Mouse (Mus musculus) c-Kit-positive CD71-positive TER-119-positive erythroid progenitor cells, embryonic 14.5 days (primary cell): ENCODE measurements around the gene Nlrp10.

ENCODE experiments used
- DNase-seq: peaks from one replicate; pipeline ENCODE4 v3.0.0-alpha.2; 2013; ENCODE audit warnings: low spot score

Nlrp10 gene

GRCm38 (mm10) chr7:108929726-108930393 lies at the start of gene Nlrp10:
Gene Nlrp10 (minus strand): TSS chr7:108930178.
- DNase-seq: no peak

DNA sequence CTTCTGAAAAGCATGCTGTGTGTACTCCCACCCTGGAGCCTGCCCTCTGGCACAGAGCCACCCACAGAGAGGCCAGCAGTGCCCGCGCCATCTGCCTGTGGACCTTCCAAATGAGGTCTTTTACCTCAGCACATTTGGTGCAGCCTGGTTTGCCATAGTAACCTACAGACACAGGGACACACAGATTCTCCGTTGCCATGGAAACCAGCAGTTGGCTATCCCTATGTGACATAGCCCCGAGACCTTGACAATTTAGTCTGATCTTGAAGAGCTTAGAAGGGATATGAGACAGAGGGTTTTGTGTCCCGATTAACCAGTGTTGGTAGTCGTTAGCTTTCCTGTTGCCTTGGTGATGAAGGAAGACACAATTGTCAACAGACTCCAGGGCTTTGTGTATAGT lies 42.3 kb upstream of the Nlrp10 start:
- DNase-seq: no peak

- DNase-seq: no peak
Observed at GRCm38 (mm10) chr7:108968201-108968600, 38.2 kb upstream of the Nlrp10 start.

DNA sequence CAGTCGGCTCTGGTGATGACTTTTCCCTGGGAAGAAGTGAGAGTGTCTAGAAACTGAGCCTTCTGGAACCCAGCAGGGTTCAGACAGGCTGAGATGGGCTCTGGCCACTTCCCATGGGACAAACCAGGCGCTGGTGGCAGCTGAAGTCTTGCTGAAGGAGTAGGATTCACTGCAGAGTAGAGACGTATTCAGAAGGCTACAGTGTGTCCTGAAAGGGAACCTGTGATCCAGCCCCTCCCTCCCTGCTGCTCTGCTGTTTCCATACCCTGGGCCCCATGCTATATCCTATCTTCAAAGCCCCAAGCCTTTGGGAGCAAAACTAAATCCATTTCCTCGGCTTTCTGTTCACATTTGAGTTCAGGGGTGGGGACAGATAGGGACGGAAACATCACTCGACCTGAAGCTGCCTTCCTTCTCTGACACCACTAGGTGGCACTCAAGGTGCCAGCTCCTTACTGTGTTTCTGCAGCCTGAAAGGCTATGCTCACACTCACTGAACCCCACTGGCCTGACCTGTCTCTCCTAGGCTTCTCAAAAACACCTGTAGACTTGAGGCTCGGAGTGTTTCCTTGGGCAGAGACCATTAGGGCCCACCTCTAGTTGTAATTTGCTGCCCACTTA lies 36.9 kb upstream of the Nlrp10 start:
- peak; percentile 42 for DNase-seq

DNA sequence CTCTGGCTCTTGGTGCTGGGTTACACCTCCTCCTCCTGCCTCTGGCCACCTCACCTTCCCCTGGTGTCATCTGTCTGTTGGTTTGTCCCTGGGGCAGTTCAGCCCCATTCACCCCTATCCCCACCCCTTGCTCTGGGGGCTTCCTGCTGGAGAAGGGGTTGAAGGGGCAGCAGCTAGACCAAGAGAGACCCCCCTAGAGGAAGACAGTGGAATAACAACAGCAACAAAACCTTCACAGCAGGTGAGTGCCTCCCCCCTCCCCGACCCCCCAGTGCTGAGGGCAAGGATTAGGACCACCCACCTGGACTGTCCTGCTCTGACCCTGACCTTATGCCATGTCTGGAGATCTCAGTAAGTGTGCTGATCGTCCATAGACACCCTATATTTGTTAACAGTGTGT lies 36.0 kb upstream of the Nlrp10 start:
- DNase-seq: no peak

DNA sequence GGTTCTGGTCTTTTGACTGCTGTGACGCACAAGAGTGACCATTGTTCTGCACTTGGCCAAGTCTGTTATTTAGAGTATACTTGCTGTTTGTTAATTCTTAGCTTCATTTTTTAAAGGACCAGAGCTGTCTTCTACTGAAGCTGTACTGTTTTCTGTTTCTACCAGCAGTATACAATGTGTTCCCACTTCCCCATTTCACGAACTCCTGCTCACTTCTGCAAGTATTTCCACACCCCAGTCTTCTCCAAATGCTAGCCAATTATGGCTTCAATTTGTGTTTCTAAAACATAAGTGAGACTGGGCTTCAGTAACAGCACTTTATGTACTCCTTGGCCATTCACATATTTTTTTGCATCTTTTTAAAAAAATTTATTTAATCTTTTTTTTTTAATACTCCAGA lies 27.8 kb upstream of the Nlrp10 start:
- no peak for DNase-seq

- peak; percentile 51 for DNase-seq
Observed at GRCm38 (mm10) chr7:108954185-108954584, 24.2 kb upstream of the Nlrp10 start.

GRCm38 (mm10) chr7:108952801-108953200 lies 22.8 kb upstream of the Nlrp10 start:
- DNase-seq: no peak

DNA sequence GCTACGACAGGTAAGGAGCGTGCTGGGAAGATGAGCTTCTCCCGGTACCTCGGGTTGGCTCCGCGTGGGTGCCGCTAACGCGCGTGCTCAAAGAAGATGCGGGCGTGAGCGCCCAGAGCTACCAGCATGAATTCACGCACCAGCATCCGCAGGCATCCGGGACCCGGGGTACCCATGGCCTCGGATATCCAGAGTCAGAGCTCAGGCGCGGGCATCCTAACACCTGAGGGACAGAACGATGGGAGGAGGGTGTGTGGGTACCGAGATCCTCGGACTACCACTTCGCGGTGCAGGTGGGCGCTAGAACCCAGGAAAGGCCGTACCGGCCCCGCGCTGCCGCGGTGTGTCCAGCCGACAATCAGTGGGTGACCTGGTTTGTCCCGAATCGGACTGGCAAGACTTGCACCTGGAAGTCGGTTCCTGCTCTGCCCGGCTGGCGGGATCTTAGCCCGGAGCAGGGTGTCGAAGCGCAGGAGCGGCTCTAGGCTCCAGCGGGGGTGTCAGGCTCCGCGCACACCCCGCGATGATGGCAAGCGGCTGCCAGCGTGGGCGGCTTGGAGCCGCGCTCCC lies 20.9 kb upstream of the Nlrp10 start:
- no peak for DNase-seq

DNA sequence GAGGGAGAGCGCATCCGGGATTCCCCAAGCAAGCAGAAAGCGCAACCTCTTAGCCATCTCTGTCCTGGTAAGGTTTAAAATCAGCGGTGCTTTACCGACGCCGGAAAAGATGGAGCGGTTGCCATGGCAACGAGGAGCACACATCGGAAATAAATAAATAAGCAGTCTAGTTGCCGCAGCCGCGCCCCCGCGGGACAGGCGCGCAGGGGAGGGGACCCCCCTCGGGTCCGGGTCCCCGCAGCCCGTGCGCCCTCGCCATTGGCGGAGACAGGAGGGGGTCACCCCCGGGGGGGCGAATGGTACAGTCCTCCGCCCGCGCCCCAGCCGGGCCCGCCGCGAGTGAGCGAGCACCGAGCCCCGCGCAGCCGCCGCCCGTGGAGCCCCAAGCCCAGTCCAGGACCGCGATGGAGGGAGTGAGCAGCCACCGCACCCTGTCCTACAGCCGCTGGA lies 20.4 kb upstream of the Nlrp10 start, which contains the start of gene Tub:
Gene Tub, plus strand, starts transcription at position 27 of the 450 bp plus-strand sequence.
- no peak for DNase-seq

- DNase-seq: no peak
Observed at GRCm38 (mm10) chr7:108949301-108949700, 19.3 kb upstream of the Nlrp10 start.

DNA sequence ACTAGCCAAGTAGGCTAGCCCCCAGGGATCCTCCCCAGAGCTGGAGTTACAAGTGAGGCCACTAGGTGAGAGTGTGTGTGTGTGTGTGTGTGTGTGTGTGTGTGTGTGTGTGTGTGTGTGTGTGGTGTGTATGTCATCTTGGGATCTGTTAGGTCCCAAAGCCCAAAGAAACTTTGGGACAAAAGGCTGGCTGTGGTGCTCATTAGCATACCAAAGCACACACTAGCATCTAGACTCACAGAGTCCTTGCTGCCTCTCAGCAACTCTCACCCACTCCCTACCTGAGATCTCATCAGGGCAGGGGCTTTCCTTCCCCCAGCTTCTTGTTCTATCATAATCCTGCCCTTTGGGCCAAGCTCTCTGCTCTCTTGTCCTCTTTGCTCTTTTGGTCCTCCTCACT lies 18.6 kb upstream of the Nlrp10 start:
- DNase-seq: no peak

- DNase-seq: peak; percentile 65
Observed at GRCm38 (mm10) chr7:108944002-108944401, 14.0 kb upstream of the Nlrp10 start.

DNA sequence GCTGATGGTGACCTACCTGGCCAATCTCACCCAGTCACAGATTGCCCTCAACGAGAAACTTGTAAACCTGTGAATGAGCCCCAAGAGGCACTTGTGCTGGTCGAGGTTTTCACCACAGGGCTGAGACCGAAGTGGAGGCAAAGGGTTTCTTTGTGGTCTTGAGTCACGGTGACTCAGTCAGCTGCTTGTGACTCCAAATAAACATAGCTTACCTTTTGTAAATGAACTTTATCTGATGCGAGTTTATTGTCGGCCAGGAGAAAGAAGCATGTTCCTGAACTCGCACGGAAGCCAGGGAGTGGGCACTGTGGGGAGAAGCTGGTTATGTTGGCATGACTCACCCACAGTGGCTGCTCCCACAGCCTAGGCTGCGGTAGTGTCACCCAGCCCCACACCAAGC lies 11.5 kb upstream of the Nlrp10 start:
- DNase-seq: no peak

- DNase-seq: no peak
Observed at GRCm38 (mm10) chr7:108936591-108936990, 6.6 kb upstream of the Nlrp10 start.

DNA sequence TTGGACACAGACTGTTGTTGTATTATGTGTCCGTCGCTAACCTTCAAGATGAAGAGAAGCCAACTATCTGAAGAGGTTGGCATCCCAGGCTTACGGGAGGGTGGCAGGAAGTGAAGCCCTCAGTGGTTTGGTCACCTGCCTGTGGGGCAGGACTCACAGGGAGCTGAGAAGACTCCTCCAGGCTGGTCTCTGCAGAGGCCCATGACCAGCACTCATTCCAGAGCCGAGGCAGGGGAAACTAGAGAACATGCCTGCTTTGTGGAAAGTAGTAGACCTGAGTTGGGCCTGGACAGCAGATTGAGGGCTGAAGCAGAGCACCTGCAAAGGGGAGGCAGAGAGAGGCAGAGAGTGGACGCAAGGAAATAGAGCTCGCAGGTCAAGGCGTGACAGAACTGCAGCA lies 5.4 kb upstream of the Nlrp10 start:
- no peak for DNase-seq

- DNase-seq: peak; percentile 18
Observed at GRCm38 (mm10) chr7:108934836-108935235, 4.9 kb upstream of the Nlrp10 start.

GRCm38 (mm10) chr7:108933794-108934731 lies 4.1 kb upstream of the Nlrp10 start, which contains the start of gene Eif3f:
Gene Eif3f (plus strand): TSS chr7:108934417.
- DNase-seq: peak; percentile 98

DNA sequence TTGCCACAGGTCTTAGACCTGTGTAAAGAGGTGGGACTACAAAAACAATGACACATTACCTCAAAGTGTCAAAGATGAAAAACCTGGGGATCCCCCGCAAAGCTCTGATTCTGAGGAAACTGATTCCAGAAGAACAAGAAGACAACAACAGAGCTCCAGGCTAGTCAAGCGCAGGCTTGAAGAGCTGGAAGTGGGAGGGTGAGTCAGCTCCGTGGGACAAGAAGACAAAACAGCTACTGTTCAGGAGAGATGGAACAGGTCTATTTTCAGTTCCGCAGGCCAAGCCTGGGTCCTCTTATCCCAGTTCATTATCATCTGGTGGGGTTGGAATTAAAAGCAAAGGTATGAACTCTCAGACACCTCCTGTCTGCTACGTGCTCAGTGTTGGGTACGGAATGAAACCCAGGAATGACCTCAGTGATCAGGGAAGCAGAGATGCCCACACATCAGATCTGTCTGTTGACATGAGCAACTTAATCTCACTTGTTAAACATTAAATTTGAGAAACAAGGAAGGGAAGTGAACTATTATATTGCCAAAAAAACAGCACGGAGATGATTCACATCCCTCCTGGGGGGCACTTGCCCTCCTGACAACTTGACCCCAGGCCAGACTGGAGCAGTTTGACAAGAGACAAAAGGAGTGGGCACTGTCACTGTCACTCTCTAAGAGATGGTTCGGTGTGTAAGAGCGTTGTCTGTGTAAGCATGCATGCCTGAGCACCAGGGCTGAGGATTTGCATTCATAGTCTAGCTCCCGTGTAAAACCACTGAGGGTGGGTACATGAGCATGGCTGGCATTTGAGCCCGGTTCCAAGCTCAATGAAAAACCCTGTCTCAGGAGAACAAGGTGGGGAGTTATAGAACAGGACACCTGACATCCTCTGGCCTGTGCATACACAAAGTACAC lies 1.4 kb downstream of the Nlrp10 start:
- no peak for DNase-seq

GRCm38 (mm10) chr7:108927043-108927442 lies 2.9 kb downstream of the Nlrp10 start:
- no peak for DNase-seq

- DNase-seq: no peak
Observed at GRCm38 (mm10) chr7:108903969-108904368, 26.0 kb downstream of the Nlrp10 start.
